Mouse (Mus musculus) heart, embryonic 10.5 days (tissue): ENCODE data around the gene Preb. TPM values are rescaled to one million over a fixed set of nuclear protein-coding genes. Genes with fewer than 3 reads are reported as not detected.
A peak's percentile ranks its signal among the peaks of the same experiment; 100 is the strongest.

Experiments used
- DNase-seq: peaks from one replicate; pipeline ENCODE4 v3.0.0-alpha.2; 2017; ENCODE audit warnings: low spot score
- H3K27ac ChIP-seq: fragments of 300-500 bp; sonication (generic); 2 replicates; pipeline ENCODE4 v1.5.1; 2016; ENCODE audit warnings: mild to moderate bottlenecking
- H3K27me3 ChIP-seq: fragments of 300-500 bp; sonication (generic); 2 replicates; pipeline ENCODE4 v1.6.1; 2016; ENCODE audit warnings: mild to moderate bottlenecking; ENCODE audit not compliant: poor library complexity, insufficient read depth, severe bottlenecking
- H3K36me3 ChIP-seq: fragments of 300-500 bp; sonication (generic); 2 replicates; pipeline ENCODE4 v1.6.1; 2016; ENCODE audit warnings: mild to moderate bottlenecking, moderate library complexity
- H3K4me1 ChIP-seq: fragments of 300-500 bp; sonication (generic); 2 replicates; pipeline ENCODE4 v1.6.1; 2016; ENCODE audit warnings: mild to moderate bottlenecking
- H3K4me3 ChIP-seq: fragments of 300-500 bp; sonication (generic); 2 replicates; pipeline ENCODE4 v1.5.1; 2016; ENCODE audit warnings: mild to moderate bottlenecking, moderate library complexity
- H3K9me3 ChIP-seq: fragments of 300-500 bp; sonication (generic); 2 replicates; pipeline ENCODE4 v1.6.1; 2016; ENCODE audit warnings: mild to moderate bottlenecking, moderate library complexity
- WGBS: fragments of 180-500 bp; shearing (Covaris S2); methylation state at CpG from one replicate; pipeline ENCODE4 v1.1.7; 2016; 5-methylcytosine and 5-hydroxymethylcytosine counted together
- polyA plus RNA-seq: library from polyadenylated mRNA; unstranded; fragments of >200 nt; fragmentation: Nextera tagmentation; extraction: Ambion mirVana; gene quantifications from 2 replicates; pipeline ENCODE4 v1.2.1, GENCODE M21; 2016

Preb gene
- polyA plus RNA-seq, 1 experiment from 2014 or later: 124 TPM

GRCm38 (mm10) chr5:30927945-30928529, 32.1 kb downstream of the Preb start:
- H3K4me3 ChIP-seq: peak overlapping the region; percentile 42
- 34% methylated on average over 7 of the region's 7 CpGs for WGBS

GRCm38 (mm10) chr5:30926073-30926472, 34.1 kb downstream of the Preb start:
- no peaks in the 10 kb centered on the region for H3K9me3 ChIP-seq
- no peaks in the 10 kb centered on the region for H3K36me3 ChIP-seq
- no peak for DNase-seq
- no peak overlapping the region for H3K4me3 ChIP-seq
- 86% methylated on average over 2 of the region's 2 CpGs for WGBS
- peaks cover 32% of the 10 kb centered on the region for H3K4me1 ChIP-seq
- H3K27ac ChIP-seq: no peak overlapping the region
- peaks cover 8% of the 10 kb centered on the region; the same call in 1 of the 2 replicates for H3K27me3 ChIP-seq

More at GRCm38 (mm10) chr5:30927945-30928529, 32.1 kb downstream of the Preb start:
- Histone ChIP-seq H3K27me3 (peaks cover 8% of the 10 kb centered on the region; the same call in 1 of the 2 replicates), H3K4me1 (peaks cover 13% of the 10 kb centered on the region), H3K27ac (no peak overlapping the region), H3K36me3 (no peaks in the 10 kb centered on the region), H3K9me3 (no peaks in the 10 kb centered on the region)
- no peak for DNase-seq

DNA sequence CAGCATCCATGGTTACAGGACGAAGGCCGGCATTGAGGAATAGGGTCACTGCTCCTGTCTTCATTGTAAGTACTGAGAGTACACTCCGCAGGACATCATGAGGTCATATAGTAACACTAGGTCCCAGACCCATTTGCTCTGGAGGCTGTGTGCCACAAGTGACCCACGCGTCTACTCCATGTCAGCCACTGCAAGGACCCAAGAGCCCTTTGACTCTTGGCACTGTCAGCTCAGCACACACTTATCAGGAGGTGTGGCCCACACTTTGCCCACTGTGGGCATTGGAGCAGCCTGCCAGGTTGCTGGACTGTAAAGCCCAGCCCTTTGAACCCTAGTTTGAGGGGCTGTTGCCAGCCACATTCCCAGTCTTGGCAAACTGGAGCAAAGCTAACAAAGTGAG, 34.9 kb downstream of the Preb start:
- no peak overlapping the region for H3K4me3 ChIP-seq
- H3K27ac ChIP-seq: no peak overlapping the region
- H3K9me3 ChIP-seq: no peaks in the 10 kb centered on the region
- peaks cover 8% of the 10 kb centered on the region; the same call in 1 of the 2 replicates for H3K27me3 ChIP-seq
- peaks cover 37% of the 10 kb centered on the region for H3K4me1 ChIP-seq
- WGBS: 84% methylated on average over 5 of the region's 5 CpGs
- H3K36me3 ChIP-seq: peaks cover 8% of the 10 kb centered on the region
- no peak for DNase-seq

- DNase-seq: no peak
- H3K4me1 ChIP-seq: peaks cover 36% of the 10 kb centered on the region
- H3K36me3 ChIP-seq: peaks cover 14% of the 10 kb centered on the region
- H3K27me3 ChIP-seq: peaks cover 8% of the 10 kb centered on the region; the same call in 1 of the 2 replicates
- no peak overlapping the region for H3K27ac ChIP-seq
- H3K4me3 ChIP-seq: no peak overlapping the region
- no peaks in the 10 kb centered on the region for H3K9me3 ChIP-seq
- WGBS: 77% methylated on average over 8 of the region's 8 CpGs
These were observed 35.5 kb downstream of the Preb start for GRCm38 (mm10) chr5:30924614-30925013.

- Histone ChIP-seq H3K4me1 (peaks cover 43% of the 10 kb centered on the region), H3K27me3 (peaks cover 8% of the 10 kb centered on the region; the same call in 1 of the 2 replicates), H3K9me3 (no peaks in the 10 kb centered on the region), H3K36me3 (peaks cover 29% of the 10 kb centered on the region), H3K27ac (peak overlapping the region; percentile 88; the same call in 1 of the 2 replicates), H3K4me3 (peak overlapping the region; percentile 67; the same call in 1 of the 2 replicates)
- 76% methylated on average over 6 of the region's 6 CpGs for WGBS
- no peak for DNase-seq
These were observed 37.0 kb downstream of the Preb start for GRCm38 (mm10) chr5:30923119-30923518.

DNA sequence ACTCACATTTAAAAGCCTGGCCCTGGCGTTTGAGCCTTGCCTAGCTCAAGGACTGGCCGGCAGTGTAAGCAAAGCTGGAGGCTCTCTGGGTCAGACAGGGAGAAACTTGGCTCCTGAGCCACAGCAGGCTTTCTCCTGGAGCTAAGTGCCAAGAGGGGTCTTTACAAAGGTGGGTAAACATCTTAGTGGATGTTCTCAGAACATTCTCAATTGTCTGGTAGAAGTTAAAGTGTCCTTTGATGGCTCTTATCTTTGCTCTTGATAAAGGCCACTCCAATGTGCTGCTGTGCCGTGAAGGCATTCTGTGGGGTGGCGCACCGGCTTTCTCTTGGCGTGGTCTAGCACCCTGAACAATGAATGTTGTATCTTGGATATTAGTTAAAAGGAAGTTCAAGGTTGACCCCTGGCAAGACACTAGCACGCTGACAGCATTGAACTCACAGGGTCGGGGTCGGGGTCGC, 37.5 kb downstream of the Preb start:
- DNase-seq: no peak
- whole genome bisulfite sequencing: 36% methylated on average over 10 of the region's 10 CpGs
- peaks cover 48% of the 10 kb centered on the region for H3K4me1 ChIP-seq
- H3K4me3 ChIP-seq: peak overlapping the region; percentile 67
- peaks cover 34% of the 10 kb centered on the region for H3K36me3 ChIP-seq
- H3K9me3 ChIP-seq: no peaks in the 10 kb centered on the region
- H3K27me3 ChIP-seq: peaks cover 8% of the 10 kb centered on the region; the same call in 1 of the 2 replicates
- H3K27ac ChIP-seq: peak overlapping the region; percentile 88; the same call in 1 of the 2 replicates

- 1% methylated on average over 39 of the region's 40 CpGs for WGBS
- peak within 1 kb of the TSS; percentile 67 for H3K4me3 ChIP-seq
- H3K4me1 ChIP-seq: peaks cover 59% of the 10 kb centered on the region
- H3K27ac ChIP-seq: peak within 1 kb of the TSS; percentile 88
- DNase-seq: peak; percentile 95
- peaks cover 8% of the 10 kb centered on the region; the same call in 1 of the 2 replicates for H3K27me3 ChIP-seq
- no peaks in the 10 kb centered on the region for H3K9me3 ChIP-seq
- H3K36me3 ChIP-seq: peaks cover 42% of the 10 kb centered on the region
These were observed 38.7 kb downstream of the Preb start, which contains the start of gene Khk for GRCm38 (mm10) chr5:30921256-30922033. TSS of gene Khk (plus strand) at chr5:30921431.

DNA sequence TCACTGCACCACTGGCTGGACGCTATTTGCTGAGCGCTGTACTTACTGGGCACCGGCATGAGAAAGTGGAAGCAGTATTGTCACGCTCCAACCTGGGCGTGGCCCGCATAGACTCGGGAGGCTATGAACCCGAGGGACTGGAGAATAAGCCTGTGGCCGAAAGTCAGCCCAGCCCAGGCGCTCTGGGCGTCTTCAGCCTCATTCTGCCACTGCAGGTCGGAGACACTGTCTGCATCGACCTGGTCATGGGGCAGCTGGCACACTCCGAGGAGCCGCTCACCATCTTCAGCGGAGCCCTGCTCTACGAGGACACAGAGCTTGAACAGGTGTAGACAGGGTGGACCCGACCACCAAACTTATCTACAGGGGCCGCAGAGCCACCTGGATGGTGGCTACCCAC, 39.5 kb downstream of the Preb start:
- Histone ChIP-seq H3K27ac (0 out of 2 replicates have a peak overlapping the region, but pooled peaks have one; percentile 88), H3K9me3 (no peaks in the 10 kb centered on the region), H3K27me3 (peaks cover 8% of the 10 kb centered on the region; the same call in 1 of the 2 replicates), H3K4me1 (peaks cover 67% of the 10 kb centered on the region), H3K36me3 (peaks cover 42% of the 10 kb centered on the region), H3K4me3 (peak overlapping the region; percentile 67)
- 65% methylated on average over 19 of the region's 19 CpGs for WGBS
- no peak for DNase-seq

DNA sequence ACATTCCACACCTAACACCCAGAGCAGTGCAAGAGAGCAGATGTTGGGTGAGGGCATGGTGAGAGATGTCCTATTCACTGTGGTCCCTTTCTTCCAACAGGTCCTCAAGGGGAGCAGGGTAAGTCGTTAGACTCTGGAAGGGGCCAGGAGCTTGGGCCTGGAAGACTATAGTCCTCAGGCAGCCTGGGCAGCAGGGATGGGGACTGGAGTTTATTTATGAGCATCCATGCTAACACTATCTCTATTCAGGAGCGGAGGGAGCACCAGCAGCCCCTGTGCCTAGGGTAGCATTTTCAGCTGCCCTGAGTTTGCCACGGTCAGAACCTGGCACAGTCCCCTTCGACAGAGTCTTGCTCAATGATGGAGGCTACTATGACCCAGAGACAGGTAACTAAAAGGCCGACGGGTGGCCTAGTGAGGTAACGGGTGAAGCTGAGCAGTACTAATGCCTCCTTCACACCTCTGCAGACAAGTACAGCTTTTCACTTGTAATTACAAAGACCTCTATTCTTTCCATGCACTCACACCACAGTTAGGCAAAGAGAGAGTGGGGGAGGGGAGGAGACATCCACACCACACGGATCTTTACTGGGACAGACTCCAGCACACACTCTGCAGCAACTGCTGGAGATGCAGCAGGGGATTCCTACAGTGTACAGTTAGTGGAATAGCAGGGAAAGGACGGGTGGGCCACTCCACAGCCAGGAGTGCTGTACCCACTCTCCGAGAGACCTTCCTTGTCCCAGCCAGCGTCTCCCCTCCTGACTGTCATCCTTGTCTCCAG, 40.1 kb downstream of the Preb start:
- H3K36me3 ChIP-seq: peaks cover 42% of the 10 kb centered on the region
- peaks cover 73% of the 10 kb centered on the region for H3K4me1 ChIP-seq
- H3K27me3 ChIP-seq: peaks cover 7% of the 10 kb centered on the region; the same call in 1 of the 2 replicates
- DNase-seq: no peak
- no peaks in the 10 kb centered on the region for H3K9me3 ChIP-seq
- H3K4me3 ChIP-seq: no peak overlapping the region
- 73% methylated on average over 11 of the region's 11 CpGs for WGBS
- 0 out of 2 replicates have a peak overlapping the region, but pooled peaks have one; percentile 88 for H3K27ac ChIP-seq

DNA sequence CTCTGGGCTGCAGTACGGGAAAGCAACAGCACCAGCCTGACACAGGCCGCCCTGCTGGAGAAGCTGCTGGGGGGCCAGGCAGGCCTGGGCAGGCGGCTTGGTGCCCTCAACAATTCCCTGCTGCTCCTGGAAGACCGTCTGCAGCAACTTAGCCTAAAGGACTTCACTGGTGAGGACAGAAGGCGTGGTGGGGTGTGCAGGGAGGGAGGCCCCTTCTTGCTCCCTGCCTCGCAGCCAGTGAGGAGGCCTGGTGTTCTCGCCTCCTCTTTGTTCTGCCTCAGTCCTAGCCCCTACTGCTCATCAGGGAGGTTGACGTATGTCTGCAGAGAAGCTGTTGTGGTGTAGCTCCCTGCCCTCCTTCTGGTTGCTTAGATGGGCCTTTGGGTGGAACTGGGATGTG, 41.5 kb downstream of the Preb start:
- Histone ChIP-seq H3K4me1 (peaks cover 80% of the 10 kb centered on the region), H3K9me3 (no peaks in the 10 kb centered on the region), H3K4me3 (no peak overlapping the region), H3K36me3 (peaks cover 42% of the 10 kb centered on the region), H3K27ac (no peak overlapping the region), H3K27me3 (no peaks in the 10 kb centered on the region)
- WGBS: 81% methylated on average over 8 of the region's 8 CpGs
- no peak for DNase-seq

DNA sequence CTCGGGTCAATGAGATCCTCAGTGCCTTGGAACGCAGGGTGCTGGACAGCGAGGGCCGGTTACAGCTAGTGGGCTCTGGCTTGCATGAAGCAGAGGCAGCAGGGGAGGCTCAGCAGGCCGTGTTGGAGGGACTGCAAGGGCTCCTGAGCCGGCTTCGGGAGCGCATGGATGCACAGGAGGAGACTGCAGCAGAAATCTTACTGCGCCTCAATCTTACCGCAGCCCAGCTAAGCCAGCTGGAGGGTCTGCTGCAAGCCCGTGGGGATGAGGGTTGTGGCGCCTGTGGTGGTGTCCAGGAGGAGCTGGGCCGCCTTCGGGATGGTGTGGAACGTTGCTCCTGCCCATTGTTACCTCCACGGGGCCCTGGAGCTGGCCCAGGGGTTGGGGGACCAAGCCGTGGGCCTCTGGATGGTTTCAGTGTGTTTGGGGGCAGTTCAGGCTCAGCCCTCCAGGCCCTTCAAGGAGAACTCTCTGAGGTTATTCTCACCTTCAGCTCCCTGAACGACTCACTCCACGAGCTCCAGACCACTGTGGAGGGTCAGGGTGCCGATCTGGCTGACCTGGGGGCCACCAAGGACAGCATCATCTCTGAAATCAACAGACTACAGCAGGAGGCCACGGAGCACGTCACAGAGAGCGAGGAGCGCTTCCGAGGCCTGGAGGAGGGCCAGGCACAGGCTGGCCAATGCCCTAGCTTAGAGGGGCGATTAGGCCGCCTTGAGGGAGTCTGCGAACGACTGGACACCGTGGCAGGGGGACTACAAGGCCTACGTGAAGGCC, 42.1 kb downstream of the Preb start:
- no peak for DNase-seq
- 84% methylated on average over 31 of the region's 31 CpGs for WGBS
- Histone ChIP-seq H3K4me3 (no peak overlapping the region), H3K9me3 (no peaks in the 10 kb centered on the region), H3K36me3 (peaks cover 42% of the 10 kb centered on the region), H3K27me3 (no peaks in the 10 kb centered on the region), H3K27ac (peak overlapping the region; percentile 93; the same call in 1 of the 2 replicates), H3K4me1 (peaks cover 85% of the 10 kb centered on the region)

GRCm38 (mm10) chr5:30917348-30917747, 42.8 kb downstream of the Preb start:
- H3K27me3 ChIP-seq: no peaks in the 10 kb centered on the region
- WGBS: 83% methylated on average over 11 of the region's 11 CpGs
- no peak overlapping the region for H3K4me3 ChIP-seq
- peak overlapping the region; percentile 93 for H3K27ac ChIP-seq
- H3K9me3 ChIP-seq: no peaks in the 10 kb centered on the region
- H3K36me3 ChIP-seq: peaks cover 42% of the 10 kb centered on the region
- no peak for DNase-seq
- H3K4me1 ChIP-seq: peaks cover 85% of the 10 kb centered on the region
